Mouse (Mus musculus) stomach, postnatal 0 days (tissue): Measurements from ENCODE around the gene Urm1. TPM values are rescaled to one million over a fixed set of nuclear protein-coding genes. Genes with fewer than 3 reads are reported as not detected.

Experiments
- ATAC-seq: fragments of 200-750 bp; cut with Nextera tagmentation; 2 replicates; pipeline ENCODE4 v1.8.0; 2017; ENCODE audit not compliant: low FRiP score, low TSS enrichment
- DNase-seq: peaks from one replicate; pipeline ENCODE4 v3.0.0-alpha.2; 2016; ENCODE audit warnings: low spot score
- H3K27ac ChIP-seq: fragments of 300-500 bp; sonication (generic); replicated peaks from 2 replicates; pipeline ENCODE4 v1.5.1; 2014; ENCODE audit warnings: mild to moderate bottlenecking, control low read depth
- H3K27me3 ChIP-seq: fragments of 300-500 bp; sonication (generic); 2 replicates; pipeline ENCODE4 v1.6.1; 2014; ENCODE audit warnings: low read length; ENCODE audit not compliant: control insufficient read depth, insufficient read depth
- H3K36me3 ChIP-seq: fragments of 300-500 bp; sonication (generic); 2 replicates; pipeline ENCODE4 v1.6.1; 2014; ENCODE audit warnings: low read length, mixed read lengths; ENCODE audit not compliant: control insufficient read depth, insufficient read depth
- H3K4me1 ChIP-seq: fragments of 300-500 bp; sonication (generic); replicated peaks from 2 replicates; pipeline ENCODE4 v1.6.1; 2014; ENCODE audit warnings: antibody characterized with exemption; ENCODE audit not compliant: control insufficient read depth, insufficient read depth
- H3K4me2 ChIP-seq: fragments of 300-500 bp; sonication (generic); replicated peaks from 2 replicates; pipeline ENCODE4 v1.6.1; 2014; ENCODE audit warnings: low read depth, mild to moderate bottlenecking, control low read depth, moderate library complexity
- H3K4me3 ChIP-seq: fragments of 300-500 bp; sonication (generic); 2 replicates; pipeline ENCODE4 v1.5.1; 2014; ENCODE audit warnings: low read depth, low read length, control low read depth
- H3K9ac ChIP-seq: fragments of 300-500 bp; sonication (generic); 2 replicates; pipeline ENCODE4 v1.6.1; 2014; ENCODE audit warnings: mild to moderate bottlenecking, low read length, control low read depth, mixed read lengths
- H3K9me3 ChIP-seq: fragments of 300-500 bp; sonication (generic); 2 replicates; pipeline ENCODE4 v1.6.1; 2016; ENCODE audit warnings: low read length; ENCODE audit not compliant: control insufficient read depth
- CTCF ChIP-seq: IDR thresholded peaks from 2 replicates; pipeline ENCODE4 v1.5.1; 2016; ENCODE audit warnings: antibody characterized with exemption, low read depth, mild to moderate bottlenecking, moderate library complexity
- EP300 ChIP-seq: optimal IDR thresholded peaks from 2 replicates; pipeline ENCODE3; 2016; ENCODE audit warnings: antibody characterized with exemption
- WGBS: fragments of 180-500 bp; shearing (Covaris S2); extraction: QIAGEN DNeasy Blood & Tissue Kit; methylation state at CpG from one replicate; pipeline ENCODE4 v1.1.7; 2014; 5-methylcytosine and 5-hydroxymethylcytosine counted together
- polyA plus RNA-seq: library from polyadenylated mRNA; unstranded; fragments of >200 nt; fragmentation: Nextera tagmentation; extraction: Ambion mirVana; gene quantifications from 2 replicates; pipeline ENCODE4 v1.2.1, GENCODE M21; 2015

Gene Urm1
- polyA plus RNA-seq, 1 experiment from 2014 or later: 16.2 TPM

GRCm38 (mm10) chr2:29853736-29854135, 33.9 kb downstream of the Urm1 start:
- Histone ChIP-seq H3K9ac (no peak overlapping the region), H3K36me3 (no peaks in the 10 kb centered on the region), H3K27me3 (no peaks in the 10 kb centered on the region; the same call in 1 of the 2 replicates), H3K4me1 (no peaks in the 10 kb centered on the region), H3K9me3 (no peaks in the 10 kb centered on the region), H3K4me2 (no peak overlapping the region), H3K27ac (no peak overlapping the region), H3K4me3 (no peak overlapping the region)
- ATAC-seq (no peak), DNase-seq (no peak)
- TF ChIP-seq CTCF (no peak), EP300 (no peak)
- 59% methylated on average over 5 of the region's 5 CpGs for WGBS

GRCm38 (mm10) chr2:29855585-29856210, 35.8 kb downstream of the Urm1 start:
- no peaks in the 10 kb centered on the region for H3K9me3 ChIP-seq
- H3K4me1 ChIP-seq: no peaks in the 10 kb centered on the region
- no peak overlapping the region for H3K4me2 ChIP-seq
- no peaks in the 10 kb centered on the region; the same call in 1 of the 2 replicates for H3K27me3 ChIP-seq
- no peak for DNase-seq
- TF ChIP-seq EP300 (no peak), CTCF (no peak)
- no peak overlapping the region for H3K9ac ChIP-seq
- H3K4me3 ChIP-seq: no peak overlapping the region
- H3K36me3 ChIP-seq: no peaks in the 10 kb centered on the region
- 73% methylated on average over 10 of the region's 10 CpGs for WGBS
- H3K27ac ChIP-seq: no peak overlapping the region
- no peak for ATAC-seq

DNA sequence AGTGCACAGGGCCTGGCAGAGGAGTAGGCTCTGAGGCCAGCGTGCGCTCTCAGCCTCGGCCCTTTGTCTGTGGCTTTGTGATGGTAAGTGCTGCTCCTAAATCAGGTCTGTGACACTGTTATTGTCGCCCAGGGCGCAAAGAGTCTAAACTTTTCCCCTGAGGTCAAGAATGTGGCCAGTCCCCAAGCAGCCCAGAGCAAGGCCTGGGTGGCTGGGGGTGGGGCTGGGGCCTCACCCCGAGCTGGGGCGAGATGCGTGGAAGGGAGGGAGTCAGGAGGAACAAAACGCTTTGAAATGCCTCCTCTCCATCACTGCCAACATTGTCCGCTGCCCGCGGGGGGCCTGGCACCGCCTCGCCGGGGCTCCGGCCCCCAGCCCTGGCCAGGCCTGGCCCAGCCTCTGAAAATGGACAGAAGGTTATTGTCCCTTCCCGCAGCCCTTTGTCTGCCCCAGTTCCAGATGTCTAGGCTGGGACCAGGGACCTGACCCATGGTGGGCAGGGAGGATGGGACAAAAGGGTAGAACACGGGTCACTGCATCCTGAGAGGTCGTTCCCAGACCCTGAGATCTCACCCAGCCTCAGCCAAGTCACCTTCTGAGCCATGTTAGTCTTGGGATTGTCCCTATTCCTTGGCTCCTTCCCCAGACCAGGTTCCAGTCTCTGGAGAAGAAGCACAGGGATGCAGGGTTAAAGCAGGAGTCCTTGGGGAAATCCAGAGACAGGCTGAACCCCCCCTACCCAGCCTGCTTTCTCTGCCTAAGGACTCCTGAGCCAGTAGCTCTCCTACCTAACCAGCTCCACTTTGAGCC, 36.8 kb downstream of the Urm1 start:
- 30% methylated on average over 19 of the region's 19 CpGs for WGBS
- Histone ChIP-seq H3K4me1 (no peaks in the 10 kb centered on the region), H3K27ac (no peak overlapping the region), H3K4me3 (no peak overlapping the region), H3K36me3 (no peaks in the 10 kb centered on the region), H3K27me3 (no peaks in the 10 kb centered on the region; the same call in 1 of the 2 replicates), H3K4me2 (no peak overlapping the region), H3K9ac (0 out of 2 replicates have a peak overlapping the region, but pooled peaks have one; percentile 4), H3K9me3 (no peaks in the 10 kb centered on the region)
- no peak for TF ChIP-seq CTCF
- DNase-seq (no peak), ATAC-seq (no peak)

DNA sequence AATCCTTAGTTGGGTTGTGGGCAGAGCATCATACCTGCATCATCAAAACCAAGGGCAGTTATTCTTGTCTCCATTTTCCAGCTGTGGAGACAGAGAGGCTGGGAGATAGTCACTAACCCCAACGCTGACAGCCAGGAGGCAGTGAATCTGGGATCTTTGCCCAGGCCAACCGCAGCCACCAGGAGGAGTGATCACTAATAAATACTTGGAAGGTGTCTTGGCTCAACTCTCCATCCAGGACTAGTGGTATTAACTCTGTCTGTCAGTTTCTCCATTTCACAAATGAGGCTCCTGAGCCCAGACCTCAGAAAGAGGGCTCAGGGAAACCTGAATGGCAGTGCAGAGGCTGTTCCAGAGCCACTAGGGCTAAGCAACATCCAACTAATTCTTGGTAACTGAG, 37.5 kb downstream of the Urm1 start:
- H3K4me3 ChIP-seq: no peak overlapping the region
- ATAC-seq: no peak
- no peak overlapping the region for H3K9ac ChIP-seq
- no peak for DNase-seq
- no peak overlapping the region for H3K4me2 ChIP-seq
- peak; percentile 27; the same call in 1 of the 2 replicates for TF ChIP-seq CTCF
- no peak for TF ChIP-seq EP300
- H3K27ac ChIP-seq: no peak overlapping the region
- H3K4me1 ChIP-seq: no peaks in the 10 kb centered on the region
- H3K36me3 ChIP-seq: no peaks in the 10 kb centered on the region
- 22% methylated on average over 2 of the region's 2 CpGs for WGBS
- no peaks in the 10 kb centered on the region for H3K9me3 ChIP-seq
- no peaks in the 10 kb centered on the region; the same call in 1 of the 2 replicates for H3K27me3 ChIP-seq

DNA sequence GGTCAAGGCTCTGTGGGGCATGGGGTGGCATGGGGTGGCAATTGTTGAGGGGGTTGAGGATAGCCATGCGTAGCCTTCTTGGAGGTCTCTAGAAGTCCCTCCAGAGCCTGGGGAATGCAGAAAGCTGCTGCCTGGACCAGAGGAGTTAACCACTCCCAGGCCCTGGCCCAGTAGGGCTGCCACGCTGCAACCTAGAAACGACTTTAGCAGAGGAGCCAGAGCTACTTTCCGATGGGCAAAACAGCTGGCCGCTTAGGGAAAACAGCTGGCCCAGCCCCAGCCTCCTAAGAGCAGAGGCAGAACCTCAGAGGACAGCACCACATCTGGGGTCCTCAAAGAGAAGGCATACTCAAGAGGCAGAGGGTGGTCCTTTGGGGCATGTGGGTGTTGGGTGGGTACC, 38.1 kb downstream of the Urm1 start:
- Histone ChIP-seq H3K9me3 (no peaks in the 10 kb centered on the region), H3K4me1 (no peaks in the 10 kb centered on the region), H3K9ac (no peak overlapping the region), H3K27me3 (no peaks in the 10 kb centered on the region; the same call in 1 of the 2 replicates), H3K4me2 (no peak overlapping the region), H3K27ac (no peak overlapping the region), H3K4me3 (no peak overlapping the region), H3K36me3 (no peaks in the 10 kb centered on the region)
- DNase-seq (no peak), ATAC-seq (no peak)
- TF ChIP-seq EP300 (no peak), CTCF (no peak)
- WGBS: 66% methylated on average over 5 of the region's 5 CpGs

DNA sequence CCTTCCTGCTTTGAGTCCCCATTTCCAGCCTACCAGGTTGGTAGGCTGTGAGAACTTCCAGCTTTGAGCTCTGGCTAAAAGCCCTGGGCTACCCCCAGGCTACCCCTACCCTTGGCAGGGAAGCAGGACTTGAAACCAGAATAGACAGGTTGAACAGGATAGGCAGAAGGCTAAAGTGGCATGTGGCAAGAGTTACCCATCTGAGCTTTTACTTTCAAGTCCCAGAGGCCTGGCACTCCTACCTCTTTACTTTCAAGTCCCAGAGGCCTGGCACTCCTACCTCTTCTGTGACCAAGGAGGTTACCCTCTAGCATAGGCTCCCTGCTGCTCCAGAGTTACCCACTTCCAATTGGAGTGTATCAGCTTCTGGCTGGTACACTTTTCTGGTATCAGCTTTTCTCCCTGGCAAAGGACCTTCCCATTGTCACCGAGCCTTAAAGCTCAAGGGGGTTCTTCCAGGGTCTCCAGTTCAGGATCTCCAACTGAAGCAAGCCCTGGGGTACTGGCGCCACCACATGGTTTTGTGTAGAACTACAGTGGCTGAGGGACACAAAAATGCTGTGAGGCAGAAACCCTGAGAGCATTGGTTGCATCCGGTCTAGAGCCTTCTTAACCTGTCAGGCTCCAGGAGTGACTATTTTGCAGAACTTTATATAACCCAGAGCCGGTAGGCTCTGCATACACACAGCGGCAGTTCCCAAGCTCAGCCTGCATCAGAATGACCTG, 39.0 kb downstream of the Urm1 start:
- no peak for ATAC-seq

More for the DNA sequence above, 39.0 kb downstream of the Urm1 start:
- DNase-seq: peak; percentile 53
- Histone ChIP-seq H3K4me3 (no peak overlapping the region), H3K4me1 (no peaks in the 10 kb centered on the region), H3K36me3 (no peaks in the 10 kb centered on the region), H3K4me2 (no peak overlapping the region), H3K27me3 (no peaks in the 10 kb centered on the region; the same call in 1 of the 2 replicates), H3K27ac (no peak overlapping the region), H3K9me3 (no peaks in the 10 kb centered on the region), H3K9ac (no peak overlapping the region)
- TF ChIP-seq CTCF (peak; percentile 83), EP300 (no peak)
- WGBS: 8% methylated on average over 5 of the region's 5 CpGs
